8 mouse cellular contexts compared by ENCODE assay signal in the genomic region with DNA sequence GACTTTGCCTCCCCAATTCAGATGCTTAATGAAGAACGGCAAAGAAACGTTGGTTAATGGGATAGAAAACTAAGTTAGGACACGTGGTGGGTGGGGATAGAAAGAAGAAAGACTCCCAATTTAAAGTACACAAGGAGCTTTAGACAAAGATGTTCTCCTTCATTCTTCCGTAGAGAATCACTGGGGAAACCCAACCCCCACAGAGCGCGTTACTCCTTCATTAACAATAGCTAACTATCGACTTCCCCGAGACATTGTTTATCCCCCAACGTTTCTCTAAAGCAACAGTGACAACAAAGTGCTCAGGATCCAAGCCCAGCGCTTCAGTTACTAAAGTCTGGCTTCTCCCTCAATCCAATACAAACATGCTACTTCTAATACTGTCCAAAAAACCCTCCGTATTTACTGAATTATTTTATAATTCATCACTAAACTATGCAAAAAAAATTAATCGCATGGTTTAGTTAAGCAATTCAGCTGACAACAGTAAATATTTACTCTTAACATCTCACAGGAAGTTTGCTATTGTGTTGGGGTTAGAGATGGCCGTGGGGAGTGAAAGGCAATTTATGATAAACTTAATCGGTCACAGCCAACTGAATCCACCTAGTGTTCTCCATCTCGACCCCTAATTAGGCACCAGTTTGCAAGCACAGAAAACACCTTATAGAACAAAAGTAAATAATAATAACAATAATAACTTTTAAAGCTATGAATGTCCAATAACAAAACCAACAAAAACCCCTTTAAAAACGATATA. TPM values are rescaled to one million over a fixed set of nuclear protein-coding genes. Genes with fewer than 3 reads are reported as not detected.
DNase-seq lines count a peak whose midpoint lies in the region; ATAC-seq lines count a peak whose summit lies in the region.

No protein-coding gene starts in this region.

- ATAC-seq in forebrain, embryonic 15.5 days (replicated peaks): no peak
- ATAC-seq in liver, embryonic 13.5 days (ENCODE audit: low read depth): no peak

- no peaks in the 10 kb centered on the region for H3K9me3 ChIP-seq in forebrain, embryonic 15.5 days
- H3K9me3 ChIP-seq in liver, embryonic 13.5 days (replicated peaks): no peaks in the 10 kb centered on the region

- peak overlapping the region; percentile 69 for H3K4me3 ChIP-seq in forebrain, embryonic 15.5 days
- H3K4me3 ChIP-seq in liver, embryonic 13.5 days (replicated peaks): peak overlapping the region; percentile 66

- peak overlapping the region; percentile 88 for H3K4me2 ChIP-seq in forebrain, embryonic 15.5 days (replicated peaks)
- H3K4me2 ChIP-seq in liver, embryonic 13.5 days: peak overlapping the region; percentile 71

- no peak overlapping the region for H3K27ac ChIP-seq in forebrain, embryonic 15.5 days (replicated peaks)
- no peak overlapping the region for H3K27ac ChIP-seq in liver, embryonic 13.5 days

- H3K9ac ChIP-seq in forebrain, embryonic 15.5 days (replicated peaks): peak overlapping the region; percentile 24; the same call in 1 of the 2 replicates
- H3K9ac ChIP-seq in liver, embryonic 13.5 days: no peak overlapping the region

- WGBS in forebrain, embryonic 15.5 days: under 1% methylated on average over 16 of the region's 16 CpGs
- 3% methylated on average over 16 of the region's 16 CpGs for WGBS in liver, embryonic 13.5 days (ENCODE audit: insufficient replicate concordance)

- DNase-seq in lung, postnatal 10 days: peak; percentile 13
- DNase-seq in lung, postnatal 25 days (ENCODE audit: low spot score): no peak
- no peak for DNase-seq in liver, embryonic 13.5 days
- peak; percentile 28 for DNase-seq in testis, postnatal 14 days (ENCODE audit: low spot score)
- DNase-seq in right cerebral cortex, postnatal 25 days: no peak
- no peak for DNase-seq in left cerebral cortex, postnatal 25 days (ENCODE audit: low spot score in 2 of 2)
- no peak for DNase-seq in gastrocnemius, postnatal 14 days

- peaks cover 33% of the 10 kb centered on the region for H3K4me1 ChIP-seq in forebrain, embryonic 15.5 days
- 0 out of 2 replicates have a peak, but pooled peaks cover 4% of the 10 kb centered on the region for H3K4me1 ChIP-seq in liver, embryonic 13.5 days (replicated peaks)

- H3K36me3 ChIP-seq in forebrain, embryonic 15.5 days: no peaks in the 10 kb centered on the region
- no peaks in the 10 kb centered on the region for H3K36me3 ChIP-seq in liver, embryonic 13.5 days

- H3K27me3 ChIP-seq in forebrain, embryonic 15.5 days: no peaks in the 10 kb centered on the region
- peaks cover 59% of the 10 kb centered on the region for H3K27me3 ChIP-seq in liver, embryonic 13.5 days

- intact Hi-C loops in left cerebral cortex, postnatal 25 days (cut with DNase I): no loop called here
- intact Hi-C loops in gastrocnemius, postnatal 14 days (cut with DNase I; ENCODE audit: low total_unique reads): no loop called here

RNA-seq across cellular contexts. Expression of a gene that starts 2.5 kb away (rescaled TPM):
- 25.8 and 27.5 TPM in 2 replicates for polyA plus RNA-seq in forebrain, embryonic 15.5 days (2015; fragmentation: Nextera tagmentation; extraction: Ambion mirVana)
- 12.1 and 17.0 TPM in 2 replicates for polyA plus RNA-seq in liver, embryonic 13.5 days (2015; fragmentation: Nextera tagmentation; extraction: Ambion mirVana)
- 1 to 10 TPM; 1.9 to 2.0 TPM for total RNA-seq in left cerebral cortex, postnatal 25 days (2021)
- total RNA-seq in gastrocnemius, postnatal 14 days (2021): 1 to 10 TPM; 4.7 to 6.9 TPM

Comparison
In these comparisons a context has a peak if more than half of its experiments do, and no peak if none do; other contexts are left out.
1. DNase-seq: peak in lung, postnatal 10 days (single experiment) and testis, postnatal 14 days (single experiment); none in lung, postnatal 25 days (single experiment), liver, embryonic 13.5 days (single experiment), right cerebral cortex, postnatal 25 days (single experiment), left cerebral cortex, postnatal 25 days (0 of 2) and gastrocnemius, postnatal 14 days (single experiment).